In the genomic region with DNA sequence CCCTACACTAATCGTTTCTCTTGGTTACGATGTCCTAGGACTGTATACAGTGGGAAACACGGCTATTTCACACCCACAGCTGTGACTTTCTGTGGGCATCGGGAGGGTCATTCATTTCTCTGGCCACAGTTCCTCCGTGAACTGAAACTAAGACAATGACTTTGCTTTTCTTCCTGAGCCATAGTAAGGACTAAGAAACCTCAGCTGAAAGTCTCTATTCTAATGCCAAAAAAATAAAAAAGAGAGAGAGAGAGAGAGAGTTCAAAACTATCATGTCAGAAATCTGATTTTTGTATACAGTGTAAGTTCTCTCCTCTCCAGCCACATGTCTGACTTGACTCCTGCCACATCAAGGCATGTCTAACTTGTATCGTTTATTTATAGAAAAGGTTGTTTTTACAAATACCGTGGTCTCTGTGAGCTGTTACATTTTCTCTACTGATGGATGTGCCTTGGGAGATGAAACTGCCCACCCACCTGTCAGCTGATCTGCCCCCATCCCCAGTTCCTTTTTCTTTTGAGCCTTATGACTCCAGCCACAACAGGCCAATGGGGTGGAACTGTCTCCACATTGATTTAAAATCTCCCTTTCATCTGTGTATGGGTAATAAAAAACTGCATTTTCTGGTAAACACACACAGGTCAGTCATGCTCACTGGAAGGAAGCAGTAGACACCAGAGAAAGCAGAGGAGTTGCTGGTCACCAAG, we compare ENCODE assay signal across 19 mouse cellular contexts.
A peak's percentile ranks its signal among the peaks of the same experiment; 100 is the strongest.
DNase-seq lines count a peak whose midpoint lies in the region; ATAC-seq and TF ChIP-seq lines count a peak whose summit lies in the region.
"Had no signal": no experiment of that assay in that cellular context is flagged by ENCODE, and none has a peak within 500 bp of the region (broad histone marks: within the 10 kb centered on the region; RNA-seq: fewer than 3 reads in every experiment).

No protein-coding gene starts in this region.

- H3K4me2 ChIP-seq in kidney, embryonic 14.5 days (replicated peaks; ENCODE audit: low read depth, low read length) = no peak overlapping the region
- H3K4me2 ChIP-seq in CH12.LX (ENCODE audit: insufficient read depth, low read depth, poor library complexity, severe bottlenecking) = peak overlapping the region; percentile 81
- H3K4me2 ChIP-seq: embryonic facial prominence, embryonic 12.5 days; forebrain, embryonic 13.5 days; heart, embryonic 12.5 days; hindbrain, embryonic 12.5 days had no signal

- no peak for TF ChIP-seq RAD21 in CH12.LX (IDR thresholded peaks at IDR 0.05; ENCODE audit: low read depth, low read length)

- H3K36me3 ChIP-seq in kidney, embryonic 14.5 days (ENCODE audit: control insufficient read depth, insufficient read depth, low read length) = no peaks in the 10 kb centered on the region
- H3K36me3 ChIP-seq in CH12.LX (replicated peaks in 1 of 2; ENCODE audit: control insufficient read depth in 1 of 2, insufficient read depth in 1 of 2, low read length in 1 of 2) (no peaks in the 10 kb centered on the region), macrophage (ENCODE audit: inconsistent target) (no peaks in the 10 kb centered on the region)
- no peaks in the 10 kb centered on the region for H3K36me3 ChIP-seq in splenic B cell, adult 2 months (ENCODE audit: control insufficient read depth, insufficient read depth, low read length, poor library complexity, severe bottlenecking)
- H3K36me3 ChIP-seq: embryonic facial prominence, embryonic 12.5 days; heart, embryonic 12.5 days; hindbrain, embryonic 12.5 days had no signal

- no peak for ATAC-seq in kidney, embryonic 14.5 days (ENCODE audit: low FRiP score, low TSS enrichment)
- ATAC-seq: forebrain, embryonic 13.5 days; forebrain, postnatal 0 days; hindbrain, embryonic 16.5 days; inflammation-experienced regulatory T-cells, adult 6 months had no signal

- H3K4me1 ChIP-seq in kidney, embryonic 14.5 days (ENCODE audit: control insufficient read depth, insufficient read depth, low read length) = peaks cover 12% of the 10 kb centered on the region
- peaks cover 20 to 62% of the 10 kb centered on the region in 2 experiments for H3K4me1 ChIP-seq in CH12.LX (ENCODE audit: control insufficient read depth in 1 of 2, insufficient read depth in 2 of 2)

- no peak for DNase-seq in kidney, adult 9 months
- peak; percentile 55 for DNase-seq in CH12.LX (ENCODE audit: extremely low read depth)
- peak; percentile 22 for DNase-seq in splenic B cell, adult 2 months (ENCODE audit: low read depth, low spot score)
- DNase-seq in spleen, postnatal 14 days (ENCODE audit: low spot score in 2 of 2) = no peak
- DNase-seq in right cerebral cortex, postnatal 14 days = no peak
- DNase-seq: adrenal gland, adult 2 months; adrenal gland, postnatal 36 days; cerebellum, adult 11-12 months; cerebellum, postnatal 10 days; forebrain, postnatal 0 days; gastrocnemius, postnatal 14 days had no signal

- peak overlapping the region; percentile 14; the same call in 1 of the 2 replicates for H3K27ac ChIP-seq in kidney, embryonic 14.5 days (ENCODE audit: low read depth, low read length)
- peak overlapping the region; percentile 86 for H3K27ac ChIP-seq in CH12.LX (ENCODE audit: insufficient read depth, low read depth)
- peak overlapping the region; percentile 17 for H3K27ac ChIP-seq in macrophage
- H3K27ac ChIP-seq: embryonic facial prominence, embryonic 12.5 days; forebrain, embryonic 13.5 days; hindbrain, embryonic 12.5 days had no signal

- no peak overlapping the region for H3K4me3 ChIP-seq in kidney, embryonic 14.5 days (ENCODE audit: low read length)
- H3K4me3 ChIP-seq in CH12.LX (replicated peaks in 1 of 3; ENCODE audit: low read depth in 2 of 3, low read length in 2 of 3, poor library complexity in 1 of 3) (peak overlapping the region in 1 of 3 experiments; percentile 18), macrophage (ENCODE audit: inconsistent target) (no peak overlapping the region)
- H3K4me3 ChIP-seq: embryonic facial prominence, embryonic 12.5 days; forebrain, embryonic 13.5 days; heart, embryonic 12.5 days; hindbrain, embryonic 12.5 days had no signal

- no peak for TF ChIP-seq POLR2A in CH12.LX (IDR thresholded peaks at IDR 0.05; ENCODE audit: low read depth, low read length)

- peak; percentile 78; the same call in 1 of the 2 replicates for TF ChIP-seq EP300 in CH12.LX (IDR thresholded peaks at IDR 0.05; ENCODE audit: low read length)

- dilution Hi-C loops in CH12.LX (cut with MboI; ENCODE audit: extremely low pct_ligation_motif_present, extremely low pct_unique_long_range_greater_than_20kb, low sequenced_read_pairs) = no loop called here

- TF ChIP-seq CTCF in CH12.LX (conservative IDR thresholded peaks at IDR 0.05 in 1 of 2, IDR thresholded peaks at IDR 0.05 in 1 of 2; ENCODE audit: low read depth in 2 of 2, low read length in 2 of 2) = no peak

- WGBS in kidney, embryonic 14.5 days = 60% methylated on average over 7 of the region's 7 CpGs
- WGBS in macrophage (ENCODE audit: missing documents) = 17% methylated on average over 7 of the region's 7 CpGs

- H3K9ac ChIP-seq in kidney, embryonic 14.5 days (ENCODE audit: low read depth, low read length) = no peak overlapping the region
- peak overlapping the region; percentile 40 for H3K9ac ChIP-seq in CH12.LX (ENCODE audit: insufficient read depth, low read depth)
- H3K9ac ChIP-seq: embryonic facial prominence, embryonic 12.5 days; forebrain, embryonic 13.5 days; forebrain, postnatal 0 days; heart, embryonic 12.5 days; hindbrain, embryonic 12.5 days had no signal

- in situ Hi-C loops in CH12.LX (cut with MboI; ENCODE audit: low pct_ligation_motif_present, low pct_unique_long_range_greater_than_20kb, low sequenced_read_pairs) = loop anchor here (25.0 kb wide), 1 partner anchor 92 kb away; a partner anchor contains a TSS

- H3K27me3 ChIP-seq in kidney, embryonic 14.5 days (ENCODE audit: control insufficient read depth, insufficient read depth, low read length) = no peaks in the 10 kb centered on the region
- no peaks in the 10 kb centered on the region for H3K27me3 ChIP-seq in CH12.LX (replicated peaks)
- no peaks in the 10 kb centered on the region for H3K27me3 ChIP-seq in splenic B cell, adult 2 months (ENCODE audit: control insufficient read depth, insufficient read depth, low read length, poor library complexity, severe bottlenecking)
- H3K27me3 ChIP-seq: embryonic facial prominence, embryonic 12.5 days; forebrain, embryonic 13.5 days; heart, embryonic 12.5 days; hindbrain, embryonic 12.5 days had no signal

- no peaks in the 10 kb centered on the region for H3K79me2 ChIP-seq in CH12.LX (replicated peaks; ENCODE audit: control insufficient read depth, extremely low read depth, insufficient read depth, poor library complexity, severe bottlenecking)
- H3K79me2 ChIP-seq in macrophage (ENCODE audit: inconsistent target) = no peaks in the 10 kb centered on the region

- no peaks in the 10 kb centered on the region for H3K9me3 ChIP-seq in kidney, embryonic 14.5 days (ENCODE audit: control insufficient read depth, low read length)
- H3K9me3 ChIP-seq in CH12.LX (replicated peaks; ENCODE audit: low read length) = no peaks in the 10 kb centered on the region
- H3K9me3 ChIP-seq: embryonic facial prominence, embryonic 12.5 days; forebrain, embryonic 13.5 days; heart, embryonic 12.5 days; hindbrain, embryonic 12.5 days had no signal

TF ChIP-seq in CH12.LX, 34 proteins besides CTCF, POLR2A, EP300 and RAD21 (continues in another document):
- TF ChIP-seq MAFK (IDR thresholded peaks at IDR 0.05; ENCODE audit: insufficient replicate concordance, low read length) = peak; percentile 52; the same call in 1 of the 2 replicates
- TF ChIP-seq CHD2 (IDR thresholded peaks at IDR 0.05; ENCODE audit: low read length) = peak; percentile 54; the same call in 1 of the 2 replicates
- TF ChIP-seq TBP (conservative IDR thresholded peaks at IDR 0.05; ENCODE audit: low read depth, low read length) = no peak
- TF ChIP-seq ETS1 (conservative IDR thresholded peaks at IDR 0.05; ENCODE audit: low read depth, low read length) = peak; percentile 59
- TF ChIP-seq MYC (IDR thresholded peaks at IDR 0.05; ENCODE audit: low read depth, low read length) = no peak; the same call in 1 of the 2 replicates
- TF ChIP-seq NRF1 (IDR thresholded peaks at IDR 0.05; ENCODE audit: low read depth, low read length) = no peak
- peak; percentile 71 for TF ChIP-seq SIN3A (IDR thresholded peaks at IDR 0.05; ENCODE audit: low read length)
- TF ChIP-seq USF1 (IDR thresholded peaks at IDR 0.05; ENCODE audit: low read depth, low read length) = peak; percentile 44
- 0 out of 2 replicates have a peak, but pooled peaks have one; percentile 54 for TF ChIP-seq MEF2A (IDR thresholded peaks at IDR 0.05; ENCODE audit: borderline replicate concordance, low read depth, low read length)
- no peak for TF ChIP-seq JUND (conservative IDR thresholded peaks at IDR 0.05; ENCODE audit: low read depth, low read length)
- peak; percentile 61 for TF ChIP-seq BHLHE40 (IDR thresholded peaks at IDR 0.05; ENCODE audit: low read depth, low read length)
- TF ChIP-seq MAZ (IDR thresholded peaks at IDR 0.05; ENCODE audit: low read depth, low read length) = peak; percentile 74
- TF ChIP-seq IRF4 (IDR thresholded peaks at IDR 0.05; ENCODE audit: low read depth, low read length) = peak; percentile 81
- no peak for TF ChIP-seq SMC3 (IDR thresholded peaks at IDR 0.05; ENCODE audit: low read depth, low read length)
- TF ChIP-seq ZMIZ1 (IDR thresholded peaks at IDR 0.05; ENCODE audit: low read depth, low read length) = no peak
- no peak for TF ChIP-seq UBTF (IDR thresholded peaks at IDR 0.05; ENCODE audit: low read depth, low read length)
- TF ChIP-seq CHD1 (IDR thresholded peaks at IDR 0.05; ENCODE audit: low read depth, low read length) = no peak
- TF ChIP-seq ZNF384 (IDR thresholded peaks at IDR 0.05; ENCODE audit: low read depth, low read length) = peak; percentile 65
- TF ChIP-seq ZC3H11A (IDR thresholded peaks at IDR 0.05; ENCODE audit: low read depth, low read length) = no peak
- TF ChIP-seq KAT2A (IDR thresholded peaks at IDR 0.05; ENCODE audit: insufficient replicate concordance, low read length) = 0 out of 2 replicates have a peak, but pooled peaks have one; percentile 46
- no peak; the same call in 1 of the 2 replicates for TF ChIP-seq USF2 (conservative IDR thresholded peaks at IDR 0.05; ENCODE audit: low read depth, low read length)
- TF ChIP-seq JUN (IDR thresholded peaks at IDR 0.05; ENCODE audit: insufficient read depth, low read depth, low read length) = no peak; the same call in 1 of the 2 replicates
- TF ChIP-seq NELFE (IDR thresholded peaks at IDR 0.05; ENCODE audit: low read depth, low read length) = no peak
- peak; percentile 57; the same call in 1 of the 2 replicates for TF ChIP-seq MXI1 (IDR thresholded peaks at IDR 0.05; ENCODE audit: low read depth, low read length)
- peak; percentile 56 for TF ChIP-seq MAX (IDR thresholded peaks at IDR 0.05; ENCODE audit: low read length)
- TF ChIP-seq ZKSCAN1 (IDR thresholded peaks at IDR 0.05; ENCODE audit: borderline replicate concordance, low read depth, low read length) = no peak
- no peak for TF ChIP-seq GABPA (IDR thresholded peaks at IDR 0.05; ENCODE audit: insufficient replicate concordance, low read depth, low read length)

Comparison
In these comparisons a context has a peak if more than half of its experiments do, and no peak if none do; other contexts are left out.
1. H3K27ac ChIP-seq: peak in every context shown above with its lines; median percentile 86 in CH12.LX; 17 in macrophage; 14 in kidney, embryonic 14.5 days.
2. DNase-seq: peak in CH12.LX (single experiment) and splenic B cell, adult 2 months (single experiment); none in kidney, adult 9 months (single experiment), spleen, postnatal 14 days (0 of 2) and right cerebral cortex, postnatal 14 days (single experiment).